In genomic region chr9:61372510-61372975, GRCm38 (mm10) we compare ENCODE assay signal across 8 mouse cellular contexts. TPM values are rescaled to one million over a fixed set of nuclear protein-coding genes. Genes with fewer than 3 reads are reported as not detected.
DNase-seq lines count a peak whose midpoint lies in the region; ATAC-seq and TF ChIP-seq lines count a peak whose summit lies in the region.

No protein-coding gene starts in this region.

- no peaks in the 10 kb centered on the region for H3K36me3 ChIP-seq in lung, postnatal 0 days (ENCODE audit: insufficient read depth, low read length)

- H3K4me3 ChIP-seq in cortical plate, adult 2 months (ENCODE audit: insufficient read depth, low read length) = peak overlapping the region; percentile 69
- H3K4me3 ChIP-seq in lung, postnatal 0 days (ENCODE audit: low read depth, low read length) = peak overlapping the region; percentile 75

- peak; percentile 64 to 77 for DNase-seq in kidney, postnatal 4 days
- DNase-seq in kidney, adult 8-10 months = no peak
- DNase-seq in heart, postnatal 4 days = peak; percentile 55
- DNase-seq in lung, postnatal 0 days (ENCODE audit: low spot score) = peak; percentile 47
- peak; percentile 76 for DNase-seq in testis, postnatal 10 days (ENCODE audit: low spot score)
- DNase-seq in T-cell, adult 2 months (ENCODE audit: low spot score) = no peak
- no peak for DNase-seq in frontal cortex, adult 2 months (ENCODE audit: extremely low spot score in 1 of 2, low spot score in 1 of 2)

- 0% methylated on average over 37 of the region's 42 CpGs for WGBS in lung, postnatal 0 days

- TF ChIP-seq POLR2A in cortical plate, adult 2 months (IDR thresholded peaks at IDR 0.05; ENCODE audit: extremely low read depth, insufficient read depth, low read length) = no peak

- H3K9me3 ChIP-seq in lung, postnatal 0 days (ENCODE audit: low read length) = no peaks in the 10 kb centered on the region

- H3K27ac ChIP-seq in cortical plate, adult 2 months (ENCODE audit: insufficient read depth, low read length) = peak overlapping the region; percentile 25
- H3K27ac ChIP-seq in lung, postnatal 0 days (ENCODE audit: low read length) = peak overlapping the region; percentile 91

- peak overlapping the region; percentile 79 for H3K9ac ChIP-seq in lung, postnatal 0 days (replicated peaks; ENCODE audit: low read depth)

- TF ChIP-seq CTCF in cortical plate, adult 2 months (IDR thresholded peaks at IDR 0.05; ENCODE audit: extremely low read depth, insufficient read depth, low read length) = no peak
- no peak for TF ChIP-seq CTCF in lung, postnatal 0 days (IDR thresholded peaks at IDR 0.05)

- peak overlapping the region; percentile 99 for H3K4me2 ChIP-seq in lung, postnatal 0 days (replicated peaks; ENCODE audit: low read depth, low read length)

- no peak for TF ChIP-seq EP300 in lung, postnatal 0 days (IDR thresholded peaks at IDR 0.05)

- H3K27me3 ChIP-seq in lung, postnatal 0 days (replicated peaks; ENCODE audit: insufficient read depth, low read length) = no peaks in the 10 kb centered on the region

- ATAC-seq in lung, postnatal 0 days = peak; percentile 16

- peaks cover 3% of the 10 kb centered on the region; the same call in 1 of the 2 replicates for H3K4me1 ChIP-seq in cortical plate, adult 2 months (ENCODE audit: control insufficient read depth, insufficient read depth, low read length)
- peaks cover 39% of the 10 kb centered on the region for H3K4me1 ChIP-seq in lung, postnatal 0 days (ENCODE audit: insufficient read depth, low read depth, low read length)

RNA-seq across cellular contexts. Expression of gene Tle3, which starts 0.4 kb away (rescaled TPM):
- polyA plus RNA-seq in cortical plate, adult 2 months (2012; rRNA removed) = 36.2 and 36.6 TPM in 2 replicates
- total RNA-seq in heart, postnatal 4 days (2021) = 10 to 100 TPM; 23.2 to 27.9 TPM
- polyA plus RNA-seq in lung, postnatal 0 days (2015; fragmentation: Nextera tagmentation; extraction: Ambion mirVana) = 16.2 and 16.3 TPM in 2 replicates
- 48.1 and 53.7 TPM in 2 replicates for polyA plus RNA-seq in frontal cortex, adult 2 months (2012; rRNA removed)

Comparison
In these comparisons a context has a peak if more than half of its experiments do, and no peak if none do; other contexts are left out.
1. DNase-seq: peak in kidney, postnatal 4 days (2 of 2), heart, postnatal 4 days (single experiment), lung, postnatal 0 days (single experiment) and testis, postnatal 10 days (single experiment); none in kidney, adult 8-10 months (0 of 2), T-cell, adult 2 months (single experiment) and frontal cortex, adult 2 months (0 of 2).